Mouse (Mus musculus) midbrain, embryonic 14.5 days (tissue): ENCODE data around the gene Smad3. TPM values are rescaled to one million over a fixed set of nuclear protein-coding genes. Genes with fewer than 3 reads are reported as not detected.

ENCODE experiments used
- ATAC-seq: fragments of 200-750 bp; cut with Nextera tagmentation; 2 replicates; pipeline ENCODE4 v1.8.0; 2017; ENCODE audit warnings: moderate number of reproducible peaks, moderate library complexity; ENCODE audit not compliant: low FRiP score, low TSS enrichment
- DNase-seq: peaks from one replicate; pipeline ENCODE4 v3.0.0-alpha.2; 2015
- H3K27ac ChIP-seq: fragments of 300-500 bp; sonication (generic); replicated peaks from 2 replicates; pipeline ENCODE4 v1.5.1; 2014; ENCODE audit warnings: mild to moderate bottlenecking, low read depth, low read length, moderate library complexity
- H3K27me3 ChIP-seq: fragments of 300-500 bp; sonication (generic); 2 replicates; pipeline ENCODE4 v1.6.1; 2014; ENCODE audit warnings: low read length, control low read depth, mixed read lengths; ENCODE audit not compliant: control insufficient read depth, insufficient read depth
- H3K36me3 ChIP-seq: fragments of 300-500 bp; sonication (generic); 2 replicates; pipeline ENCODE4 v1.6.1; 2014; ENCODE audit warnings: low read length, control low read depth; ENCODE audit not compliant: control insufficient read depth, insufficient read depth
- H3K4me1 ChIP-seq: fragments of 300-500 bp; sonication (generic); 2 replicates; pipeline ENCODE4 v1.6.1; 2014; ENCODE audit warnings: mild to moderate bottlenecking, antibody characterized with exemption, low read length, control low read depth; ENCODE audit not compliant: control insufficient read depth, insufficient read depth
- H3K4me2 ChIP-seq: fragments of 300-500 bp; sonication (generic); 2 replicates; pipeline ENCODE4 v1.6.1; 2014; ENCODE audit warnings: mild to moderate bottlenecking, low read length, moderate library complexity
- H3K4me3 ChIP-seq: fragments of 300-500 bp; sonication (generic); replicated peaks from 2 replicates; pipeline ENCODE4 v1.5.1; 2014; ENCODE audit warnings: low read depth, low read length
- H3K9ac ChIP-seq: fragments of 300-500 bp; sonication (generic); replicated peaks from 2 replicates; pipeline ENCODE4 v1.6.1; 2014; ENCODE audit warnings: mild to moderate bottlenecking, low read length, moderate library complexity
- H3K9me3 ChIP-seq: fragments of 300-500 bp; sonication (generic); 2 replicates; pipeline ENCODE4 v1.6.1; 2016; ENCODE audit warnings: low read length, control low read depth, mixed read lengths; ENCODE audit not compliant: control insufficient read depth
- WGBS: fragments of 180-500 bp; shearing (Covaris S2); extraction: QIAGEN DNeasy Blood & Tissue Kit; methylation state at CpG from one replicate; pipeline ENCODE4 v1.1.7; 2014; 5-methylcytosine and 5-hydroxymethylcytosine counted together
- polyA plus RNA-seq: library from polyadenylated mRNA; unstranded; fragments of >200 nt; fragmentation: Nextera tagmentation; extraction: Ambion mirVana; gene quantifications from 2 replicates; pipeline ENCODE4 v1.2.1, GENCODE M21; 2014

The Smad3 gene
- polyA plus RNA-seq, 1 experiment from 2014 or later, result 7.7 TPM

- Histone ChIP-seq H3K9me3 (no peaks in the 10 kb centered on the region), H3K4me2 (no peak overlapping the region), H3K4me3 (no peak overlapping the region), H3K9ac (no peak overlapping the region), H3K27me3 (no peaks in the 10 kb centered on the region), H3K27ac (no peak overlapping the region), H3K4me1 (no peaks in the 10 kb centered on the region), H3K36me3 (no peaks in the 10 kb centered on the region)
- ATAC-seq (no peak), DNase-seq (no peak)
- WGBS, result 59% methylated on average over 3 of the region's 3 CpGs
Measured at GRCm38 (mm10) chr9:63677621-63678020, 80.2 kb downstream of the Smad3 start.

DNA sequence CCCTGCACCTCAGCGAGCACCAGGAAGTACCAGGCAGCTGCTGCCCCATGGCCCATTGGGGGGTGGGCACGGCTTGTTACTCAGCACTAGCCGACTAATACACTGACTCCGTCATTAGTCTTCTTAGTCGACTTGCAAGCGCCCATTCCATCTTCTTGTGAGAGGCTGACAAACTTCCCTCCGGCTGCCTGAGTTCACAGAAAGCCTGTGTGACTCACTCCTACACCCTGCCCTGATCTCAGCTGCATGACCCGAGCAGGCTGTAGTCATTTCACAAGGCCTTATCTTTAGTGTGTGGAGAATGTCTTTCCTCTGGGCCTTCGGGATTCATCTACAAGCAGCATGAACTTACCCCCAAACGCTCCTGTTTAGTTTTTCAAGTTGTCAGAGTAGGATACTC is 83.2 kb downstream of the Smad3 start:
- Histone ChIP-seq H3K9ac (no peak overlapping the region), H3K36me3 (no peaks in the 10 kb centered on the region), H3K4me1 (no peaks in the 10 kb centered on the region), H3K27me3 (no peaks in the 10 kb centered on the region), H3K9me3 (no peaks in the 10 kb centered on the region), H3K27ac (no peak overlapping the region), H3K4me2 (no peak overlapping the region), H3K4me3 (no peak overlapping the region)
- WGBS, result 91% methylated on average over 10 of the region's 10 CpGs
- DNase-seq (no peak), ATAC-seq (no peak)

GRCm38 (mm10) chr9:63673494-63673805 is 84.3 kb downstream of the Smad3 start:
- H3K27me3 ChIP-seq, result no peaks in the 10 kb centered on the region
- H3K27ac ChIP-seq, result no peak overlapping the region
- no peaks in the 10 kb centered on the region for H3K36me3 ChIP-seq
- H3K9me3 ChIP-seq, result no peaks in the 10 kb centered on the region
- no peak for DNase-seq
- H3K9ac ChIP-seq, result no peak overlapping the region
- H3K4me2 ChIP-seq, result no peak overlapping the region
- H3K4me1 ChIP-seq, result no peaks in the 10 kb centered on the region
- no peak overlapping the region for H3K4me3 ChIP-seq
- 85% methylated on average over 3 of the region's 3 CpGs for WGBS
- ATAC-seq, result no peak

GRCm38 (mm10) chr9:63672797-63673493 is 84.8 kb downstream of the Smad3 start:
- WGBS, result 68% methylated on average over 8 of the region's 8 CpGs
- no peak overlapping the region for H3K27ac ChIP-seq
- no peaks in the 10 kb centered on the region for H3K36me3 ChIP-seq
- ATAC-seq (no peak), DNase-seq (no peak)
- no peak overlapping the region for H3K9ac ChIP-seq
- H3K4me3 ChIP-seq, result no peak overlapping the region
- no peaks in the 10 kb centered on the region for H3K4me1 ChIP-seq
- no peak overlapping the region for H3K4me2 ChIP-seq
- no peaks in the 10 kb centered on the region for H3K27me3 ChIP-seq
- H3K9me3 ChIP-seq, result no peaks in the 10 kb centered on the region

DNA sequence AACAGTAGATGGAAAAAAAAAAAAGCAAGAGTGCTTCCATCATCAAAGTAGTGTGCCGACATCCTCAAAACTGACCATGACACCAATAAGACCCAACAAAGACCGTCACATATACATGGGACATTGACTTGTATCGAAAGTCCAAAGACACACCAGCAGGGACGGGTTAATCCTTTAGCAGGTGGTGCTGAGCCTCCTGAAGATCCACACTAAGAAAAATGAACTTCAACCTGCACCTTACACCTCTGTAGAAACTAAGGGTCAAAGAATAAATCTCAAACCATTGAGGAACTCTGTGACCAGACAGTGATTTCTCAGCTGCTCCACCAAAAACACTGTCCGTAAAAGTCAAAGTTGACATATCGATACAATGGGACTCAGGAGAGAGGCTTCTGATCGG is 88.0 kb downstream of the Smad3 start:
- no peaks in the 10 kb centered on the region for H3K9me3 ChIP-seq
- no peak overlapping the region for H3K27ac ChIP-seq
- DNase-seq (no peak), ATAC-seq (no peak)
- no peaks in the 10 kb centered on the region for H3K36me3 ChIP-seq
- H3K27me3 ChIP-seq, result no peaks in the 10 kb centered on the region
- H3K4me3 ChIP-seq, result no peak overlapping the region
- no peak overlapping the region for H3K4me2 ChIP-seq
- WGBS, result 94% methylated on average over 7 of the region's 7 CpGs
- peaks cover 4% of the 10 kb centered on the region; the same call in 1 of the 2 replicates for H3K4me1 ChIP-seq
- H3K9ac ChIP-seq, result no peak overlapping the region

GRCm38 (mm10) chr9:63668621-63669020 is 89.2 kb downstream of the Smad3 start:
- Histone ChIP-seq H3K4me2 (no peak overlapping the region), H3K36me3 (no peaks in the 10 kb centered on the region), H3K4me3 (no peak overlapping the region), H3K27ac (no peak overlapping the region), H3K27me3 (no peaks in the 10 kb centered on the region), H3K9me3 (no peaks in the 10 kb centered on the region), H3K9ac (no peak overlapping the region), H3K4me1 (peaks cover 5% of the 10 kb centered on the region; the same call in 1 of the 2 replicates)
- 90% methylated on average over 1 of the region's 1 CpGs for WGBS
- no peak for DNase-seq
- no peak for ATAC-seq

DNA sequence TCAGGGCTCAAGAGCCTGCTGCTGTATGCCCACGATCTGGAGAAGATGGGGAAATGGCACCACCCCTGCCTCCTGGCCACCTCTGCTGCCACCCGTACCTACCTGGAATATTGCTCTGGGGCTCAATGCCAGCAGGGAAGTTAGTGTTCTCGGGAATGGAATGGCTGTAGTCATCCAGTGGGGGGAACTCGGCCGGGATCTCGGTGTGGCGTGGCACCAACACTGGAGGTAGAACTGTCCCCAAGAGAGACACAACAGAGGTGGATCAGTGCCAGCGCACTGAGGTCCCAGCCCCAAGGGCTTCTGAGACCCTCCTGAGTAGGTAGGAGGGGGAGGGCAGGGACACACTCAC is 90.4 kb downstream of the Smad3 start:
- Histone ChIP-seq H3K4me2 (no peak overlapping the region), H3K27ac (no peak overlapping the region; the same call in 1 of the 2 replicates), H3K9ac (no peak overlapping the region), H3K9me3 (no peaks in the 10 kb centered on the region), H3K36me3 (no peaks in the 10 kb centered on the region), H3K4me1 (peaks cover 5% of the 10 kb centered on the region; the same call in 1 of the 2 replicates), H3K4me3 (no peak overlapping the region), H3K27me3 (no peaks in the 10 kb centered on the region)
- no peak for ATAC-seq
- no peak for DNase-seq
- 93% methylated on average over 8 of the region's 8 CpGs for WGBS

- no peaks in the 10 kb centered on the region for H3K36me3 ChIP-seq
- WGBS, result 77% methylated on average over 18 of the region's 18 CpGs
- no peak overlapping the region; the same call in 1 of the 2 replicates for H3K27ac ChIP-seq
- no peaks in the 10 kb centered on the region for H3K27me3 ChIP-seq
- no peak overlapping the region for H3K9ac ChIP-seq
- H3K4me1 ChIP-seq, result peaks cover 5% of the 10 kb centered on the region; the same call in 1 of the 2 replicates
- no peak overlapping the region for H3K4me3 ChIP-seq
- H3K4me2 ChIP-seq, result no peak overlapping the region
- no peaks in the 10 kb centered on the region for H3K9me3 ChIP-seq
- DNase-seq (peak; percentile 54), ATAC-seq (no peak)
Measured at GRCm38 (mm10) chr9:63666612-63667372, 91.0 kb downstream of the Smad3 start.
